Mouse (Mus musculus): ENCODE measurements around the gene Gm27029.

- no peak for TF ChIP-seq POLR2A (IDR thresholded peaks at IDR 0.05; ENCODE audit: borderline replicate concordance, low read depth, low read length)
- TF ChIP-seq CTCF (IDR thresholded peaks at IDR 0.05; ENCODE audit: low read depth, low read length): no peak
Measured at GRCm38 (mm10) chr11:101471926-101472325, 47.3 kb upstream of the Gm27029 start.

Data from bone marrow macrophage, adult 2 months (primary cell).